Mouse (Mus musculus): ENCODE data around the gene Spen. TPM values are rescaled to one million over a fixed set of nuclear protein-coding genes. Genes with fewer than 3 reads are reported as not detected.
A peak's percentile ranks its signal among the peaks of the same experiment; 100 is the strongest.
"Not testable (repeated sequence)": the region's sequence is repeated elsewhere in the genome, so short reads cannot be mapped to it uniquely, and the experiment has no call there.

Spen gene
- polyA plus RNA-seq, 1 experiment from 2014 or later, result 19.4 TPM

DNA sequence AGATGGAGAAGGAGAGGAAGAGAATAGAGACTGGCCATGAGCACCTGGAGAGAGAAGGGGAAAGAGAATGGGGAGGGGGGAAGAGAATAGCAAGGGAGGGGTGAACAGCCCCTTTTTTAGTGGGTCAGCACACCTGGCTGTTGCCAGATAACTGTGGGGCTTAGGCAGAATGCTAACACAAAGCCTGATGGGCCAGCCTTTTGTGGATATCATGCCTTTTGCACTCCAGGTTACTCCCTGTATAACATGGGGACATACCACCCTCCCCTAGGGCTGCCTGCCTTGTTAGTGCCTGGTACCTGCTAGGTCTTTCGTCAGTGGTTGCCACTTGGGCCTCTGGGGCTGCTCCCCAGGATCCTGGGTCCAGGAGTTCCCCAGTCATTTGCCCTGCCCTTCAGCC, 32.4 kb upstream of the Spen start:
- H3K9me3 ChIP-seq, result no peaks in the 10 kb centered on the region
- no peak overlapping the region for H3K4me3 ChIP-seq
- H3K9ac ChIP-seq, result no peak overlapping the region
- H3K27me3 ChIP-seq (replicated peaks), result no peaks in the 10 kb centered on the region
- 0 out of 2 replicates have a peak, but pooled peaks cover 3% of the 10 kb centered on the region for H3K4me1 ChIP-seq
- no peaks in the 10 kb centered on the region for H3K36me3 ChIP-seq (replicated peaks)
- ATAC-seq (replicated peaks), result no peak
- H3K4me2 ChIP-seq, result no peak overlapping the region
- 85% methylated on average over 1 of the region's 1 CpGs for WGBS
- no peak overlapping the region for H3K27ac ChIP-seq

DNA sequence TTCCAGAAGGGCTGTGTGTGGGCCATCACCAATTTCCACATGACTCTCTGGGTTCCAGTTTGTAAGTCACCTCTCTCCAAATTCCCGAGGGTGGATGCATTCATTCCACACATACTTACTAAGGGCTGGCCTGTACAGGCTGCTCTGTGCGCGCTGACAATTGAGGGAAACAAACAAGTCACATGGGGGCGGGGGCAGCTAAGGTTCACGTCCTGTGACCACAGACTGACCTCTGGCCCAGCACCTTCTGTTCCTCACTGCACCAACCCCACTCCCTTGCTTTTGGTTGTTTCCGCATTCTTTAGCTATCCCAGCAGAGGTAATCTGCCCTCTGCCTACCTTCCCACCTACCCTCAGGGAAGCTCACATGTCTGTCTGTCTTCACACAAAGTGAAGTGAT, 31.6 kb upstream of the Spen start:
- 65% methylated on average over 6 of the region's 6 CpGs for WGBS
- no peaks in the 10 kb centered on the region for H3K36me3 ChIP-seq (replicated peaks)
- no peaks in the 10 kb centered on the region for H3K4me1 ChIP-seq
- no peak overlapping the region for H3K4me2 ChIP-seq
- H3K4me3 ChIP-seq, result no peak overlapping the region
- no peak overlapping the region for H3K27ac ChIP-seq
- no peaks in the 10 kb centered on the region for H3K9me3 ChIP-seq
- no peak for ATAC-seq (replicated peaks)
- H3K27me3 ChIP-seq (replicated peaks), result no peaks in the 10 kb centered on the region
- no peak overlapping the region for H3K9ac ChIP-seq

DNA sequence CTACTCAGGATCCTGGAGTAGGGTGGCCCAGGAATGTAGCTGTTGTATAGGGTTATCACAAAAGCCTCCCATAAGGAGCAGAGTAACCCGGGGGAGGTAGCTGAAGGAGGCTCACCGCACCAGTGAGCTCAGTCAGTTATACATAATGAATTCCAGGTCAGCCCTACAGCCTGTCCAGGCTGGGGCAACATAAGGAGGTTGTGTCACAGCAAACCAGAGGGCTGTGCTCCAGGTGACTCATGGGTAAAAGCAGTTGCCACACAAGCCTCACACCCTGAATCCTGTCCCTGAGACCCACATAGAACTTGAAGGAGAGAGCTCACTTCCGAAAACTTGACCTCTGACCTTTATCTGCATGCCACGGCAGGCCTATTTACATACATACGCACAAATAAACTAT, 30.6 kb upstream of the Spen start:
- no peak overlapping the region for H3K4me2 ChIP-seq
- no peaks in the 10 kb centered on the region for H3K27me3 ChIP-seq (replicated peaks)
- no peak overlapping the region for H3K27ac ChIP-seq
- H3K9me3 ChIP-seq, result no peaks in the 10 kb centered on the region
- no peaks in the 10 kb centered on the region for H3K4me1 ChIP-seq
- no peak for ATAC-seq (replicated peaks)
- WGBS, result 84% methylated on average over 5 of the region's 5 CpGs
- no peaks in the 10 kb centered on the region for H3K36me3 ChIP-seq (replicated peaks)
- H3K4me3 ChIP-seq, result no peak overlapping the region
- no peak overlapping the region for H3K9ac ChIP-seq

DNA sequence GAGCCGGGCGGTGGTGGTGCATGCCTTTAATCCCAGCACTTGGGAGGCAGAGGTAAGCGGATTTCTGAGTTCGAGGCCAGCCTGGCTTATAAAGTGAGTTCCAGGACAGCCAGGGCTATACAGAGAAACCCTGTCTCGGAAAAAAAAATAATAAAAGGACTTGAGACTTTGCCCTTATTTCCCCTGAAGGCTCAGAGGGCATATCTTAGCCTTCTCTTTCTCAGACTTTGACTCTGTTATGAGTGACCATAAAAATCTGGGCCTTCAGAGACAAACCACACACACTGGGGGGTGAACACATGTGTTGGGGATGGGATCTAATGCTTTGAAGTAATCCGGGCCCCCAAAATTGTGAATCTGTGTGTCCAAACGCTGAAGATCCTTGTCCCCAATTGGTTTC, 28.8 kb upstream of the Spen start:
- H3K27ac ChIP-seq; ATAC-seq (replicated peaks); H3K9ac ChIP-seq; H3K36me3 ChIP-seq (replicated peaks); H3K27me3 ChIP-seq (replicated peaks); H3K4me3 ChIP-seq; H3K4me2 ChIP-seq; H3K9me3 ChIP-seq; H3K4me1 ChIP-seq: not testable (repeated sequence)
- 93% methylated on average over 7 of the region's 7 CpGs for WGBS

DNA sequence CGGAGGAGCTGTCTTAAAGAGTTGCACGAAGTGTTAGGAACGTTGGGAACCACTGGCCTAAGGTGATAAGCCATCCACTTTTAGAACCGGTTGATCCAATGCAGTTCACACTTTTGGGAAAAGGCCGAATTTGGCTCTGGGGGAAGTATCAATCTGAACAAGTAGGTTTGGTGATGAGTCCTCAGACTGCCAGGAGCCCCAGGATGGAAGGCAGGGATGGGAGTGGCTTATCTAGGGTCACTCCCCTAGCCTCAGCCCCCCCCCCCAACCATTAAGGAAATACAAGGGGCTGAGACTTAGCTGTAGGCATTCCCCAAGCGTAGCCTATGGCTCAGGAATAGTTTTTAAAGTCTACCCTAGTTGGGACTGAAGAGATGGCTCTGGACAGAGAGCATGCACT, 27.8 kb upstream of the Spen start:
- Histone ChIP-seq H3K9me3 (no peaks in the 10 kb centered on the region), H3K4me3 (no peak overlapping the region), H3K9ac (no peak overlapping the region), H3K36me3 (replicated peaks) (no peaks in the 10 kb centered on the region), H3K4me2 (no peak overlapping the region), H3K27me3 (replicated peaks) (no peaks in the 10 kb centered on the region), H3K4me1 (no peaks in the 10 kb centered on the region), H3K27ac (no peak overlapping the region)
- ATAC-seq (replicated peaks), result no peak
- WGBS, result 92% methylated on average over 6 of the region's 6 CpGs

DNA sequence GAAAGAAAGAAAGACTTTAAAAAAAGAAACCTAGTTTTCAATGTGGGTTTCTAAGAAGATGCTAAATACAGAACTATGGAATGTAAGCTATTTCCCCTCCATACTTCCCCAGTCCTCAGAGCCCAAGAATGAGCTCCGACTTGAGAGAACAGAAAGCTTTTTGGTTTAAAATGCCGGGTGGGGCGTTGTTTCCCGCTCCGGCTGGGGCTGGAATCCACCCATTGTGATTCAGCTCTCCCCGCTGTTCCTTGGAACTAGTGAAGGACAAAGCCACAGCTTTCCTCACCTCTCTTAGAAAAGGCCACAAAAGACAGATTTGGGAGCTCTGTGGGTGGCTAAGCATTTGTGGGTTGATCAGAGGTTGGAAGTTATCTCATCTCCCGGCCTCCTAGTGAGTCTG, 26.9 kb upstream of the Spen start:
- Histone ChIP-seq H3K36me3 (replicated peaks) (no peaks in the 10 kb centered on the region), H3K9ac (no peak overlapping the region), H3K27me3 (replicated peaks) (no peaks in the 10 kb centered on the region), H3K4me2 (no peak overlapping the region), H3K4me3 (no peak overlapping the region), H3K27ac (no peak overlapping the region), H3K9me3 (no peaks in the 10 kb centered on the region), H3K4me1 (no peaks in the 10 kb centered on the region; the same call in 1 of the 2 replicates)
- WGBS, result 13% methylated on average over 7 of the region's 7 CpGs
- ATAC-seq (replicated peaks), result no peak

DNA sequence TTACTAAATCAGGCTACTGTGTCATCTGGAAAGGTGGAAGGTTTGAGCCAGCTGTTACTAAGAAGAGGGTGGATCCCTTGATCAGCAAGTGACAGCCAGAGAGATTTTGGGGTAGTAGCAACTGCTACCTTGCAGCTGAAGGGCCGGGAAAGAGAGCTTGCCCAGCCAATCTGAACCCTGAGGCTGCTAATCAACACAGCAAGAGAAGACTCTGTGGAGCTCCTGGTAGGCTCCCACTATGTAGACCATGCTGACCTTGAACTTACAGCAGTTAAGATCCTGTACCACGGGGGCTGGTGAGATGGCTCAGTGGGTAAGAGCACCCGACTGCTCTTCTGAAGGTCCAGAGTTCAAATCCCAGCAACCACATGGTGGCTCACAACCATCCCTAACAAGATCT, 26.3 kb upstream of the Spen start:
- 68% methylated on average over 3 of the region's 3 CpGs for WGBS
- Histone ChIP-seq H3K4me2 (no peak overlapping the region), H3K9me3 (no peaks in the 10 kb centered on the region), H3K27ac (no peak overlapping the region), H3K4me3 (no peak overlapping the region), H3K27me3 (replicated peaks) (no peaks in the 10 kb centered on the region), H3K36me3 (replicated peaks) (no peaks in the 10 kb centered on the region), H3K4me1 (peaks cover 3% of the 10 kb centered on the region; the same call in 1 of the 2 replicates), H3K9ac (no peak overlapping the region)
- no peak for ATAC-seq (replicated peaks)

DNA sequence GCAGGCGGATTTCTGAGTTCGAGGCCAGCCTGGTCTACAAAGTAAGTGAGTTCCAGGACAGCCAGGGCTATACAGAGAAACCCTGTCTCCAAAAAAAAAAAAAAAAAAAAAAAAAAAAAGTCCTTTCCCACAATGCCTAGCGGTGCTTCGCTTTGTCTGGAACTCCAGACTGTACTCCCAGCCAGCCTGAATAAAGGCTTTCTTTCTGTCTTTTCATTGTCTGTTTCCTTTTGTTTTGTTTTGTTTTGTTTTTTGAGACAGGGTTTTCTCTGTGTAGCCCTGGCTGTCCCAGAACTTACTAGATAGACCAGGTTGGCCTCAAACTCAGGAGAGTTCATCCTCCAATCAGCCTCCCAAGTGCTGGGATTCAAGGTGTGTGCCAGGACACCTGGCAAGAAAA, 25.8 kb upstream of the Spen start:
- ATAC-seq (replicated peaks), result no peak
- Histone ChIP-seq H3K9ac (no peak overlapping the region), H3K9me3 (no peaks in the 10 kb centered on the region), H3K4me1 (peaks cover 6% of the 10 kb centered on the region; the same call in 1 of the 2 replicates), H3K4me2 (no peak overlapping the region), H3K4me3 (no peak overlapping the region), H3K36me3 (replicated peaks) (no peaks in the 10 kb centered on the region), H3K27me3 (replicated peaks) (no peaks in the 10 kb centered on the region), H3K27ac (no peak overlapping the region)
- 88% methylated on average over 4 of the region's 4 CpGs for WGBS

DNA sequence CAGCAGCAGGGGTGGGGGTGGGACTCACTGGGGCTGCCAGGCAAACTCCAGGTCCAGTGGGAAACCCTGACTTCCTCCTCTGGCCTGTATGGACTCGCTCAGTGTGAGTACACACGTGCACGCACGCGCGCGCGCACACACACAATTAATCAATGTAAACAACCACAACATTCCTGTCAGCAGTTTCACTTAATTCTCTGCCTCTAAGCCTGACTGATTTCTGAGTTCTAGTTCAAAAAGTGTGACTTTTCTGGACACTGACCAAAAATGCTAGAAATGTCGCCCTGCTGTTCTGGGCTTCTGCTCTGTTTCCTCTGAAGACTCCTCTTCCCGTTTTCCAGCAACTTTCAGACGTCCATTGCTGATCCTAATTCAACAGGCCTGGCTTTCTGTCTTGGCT, 23.9 kb upstream of the Spen start:
- H3K4me3 ChIP-seq, result no peak overlapping the region
- ATAC-seq (replicated peaks), result no peak
- H3K4me2 ChIP-seq, result no peak overlapping the region
- no peak overlapping the region for H3K9ac ChIP-seq
- H3K27ac ChIP-seq, result no peak overlapping the region
- 82% methylated on average over 11 of the region's 11 CpGs for WGBS
- peaks cover 18% of the 10 kb centered on the region for H3K4me1 ChIP-seq
- H3K9me3 ChIP-seq, result no peaks in the 10 kb centered on the region
- H3K36me3 ChIP-seq (replicated peaks), result no peaks in the 10 kb centered on the region
- H3K27me3 ChIP-seq (replicated peaks), result no peaks in the 10 kb centered on the region

DNA sequence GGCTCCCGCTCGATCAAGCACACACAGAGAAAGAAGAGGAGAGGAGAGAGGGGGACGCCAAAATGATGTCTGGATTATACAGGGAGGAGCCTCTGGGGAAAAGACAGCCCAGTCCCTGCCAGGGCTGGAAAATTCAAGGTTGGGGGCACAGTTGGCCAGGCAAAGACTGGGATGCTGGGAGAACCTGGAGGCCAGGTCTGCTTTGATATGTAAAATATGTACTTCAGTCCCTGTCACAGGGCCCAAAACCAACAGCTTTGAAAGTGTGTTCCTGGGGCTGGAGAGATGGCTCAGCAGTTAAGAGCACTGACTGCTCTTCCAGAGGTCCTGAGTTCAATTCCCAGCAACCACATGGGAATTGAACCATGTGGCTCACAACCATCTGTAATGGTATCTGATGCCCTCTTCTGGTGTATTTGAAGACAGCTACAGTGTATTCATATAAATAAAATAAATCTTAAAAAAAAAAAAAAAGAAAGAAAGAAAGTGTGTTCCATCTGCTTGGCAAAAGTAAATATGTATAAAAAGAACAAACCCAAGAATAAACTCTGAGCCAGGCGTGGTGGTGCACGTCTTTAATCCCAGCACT, 23.0 kb upstream of the Spen start:
- not testable (repeated sequence) for H3K9me3 ChIP-seq; H3K36me3 ChIP-seq (replicated peaks); ATAC-seq (replicated peaks); H3K27me3 ChIP-seq (replicated peaks); H3K4me2 ChIP-seq; H3K27ac ChIP-seq; H3K4me3 ChIP-seq; H3K9ac ChIP-seq
- H3K4me1 ChIP-seq, result peaks cover 18% of the 10 kb centered on the region
- WGBS, result 73% methylated on average over 5 of the region's 5 CpGs

DNA sequence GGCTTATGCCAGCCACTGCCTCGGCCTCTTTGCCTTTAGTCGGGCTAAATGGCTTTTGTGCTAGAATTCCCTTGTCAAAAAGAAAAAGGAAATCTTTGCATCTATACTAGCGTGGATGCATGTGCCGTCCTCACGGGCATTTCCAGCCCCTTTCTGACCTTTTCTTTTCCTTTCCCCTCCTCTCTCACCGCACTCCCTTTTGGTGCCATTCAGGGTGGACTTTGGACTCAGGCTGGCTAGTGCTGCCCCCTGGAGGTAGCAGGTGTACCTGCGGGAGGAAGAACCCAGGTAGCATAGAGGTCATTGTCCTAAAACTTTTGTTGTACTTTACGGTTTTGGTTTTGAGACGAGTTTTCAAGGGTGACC, 21.5 kb upstream of the Spen start:
- peak; percentile 52; the same call in 1 of the 2 replicates for ATAC-seq (replicated peaks)
- Histone ChIP-seq H3K36me3 (replicated peaks) (no peaks in the 10 kb centered on the region), H3K4me3 (peak overlapping the region; percentile 35), H3K27me3 (replicated peaks) (no peaks in the 10 kb centered on the region), H3K27ac (peak overlapping the region; percentile 86), H3K9me3 (no peaks in the 10 kb centered on the region), H3K4me1 (peaks cover 18% of the 10 kb centered on the region), H3K9ac (peak overlapping the region; percentile 37), H3K4me2 (peak overlapping the region; percentile 61)
- 1% methylated on average over 9 of the region's 9 CpGs for WGBS

DNA sequence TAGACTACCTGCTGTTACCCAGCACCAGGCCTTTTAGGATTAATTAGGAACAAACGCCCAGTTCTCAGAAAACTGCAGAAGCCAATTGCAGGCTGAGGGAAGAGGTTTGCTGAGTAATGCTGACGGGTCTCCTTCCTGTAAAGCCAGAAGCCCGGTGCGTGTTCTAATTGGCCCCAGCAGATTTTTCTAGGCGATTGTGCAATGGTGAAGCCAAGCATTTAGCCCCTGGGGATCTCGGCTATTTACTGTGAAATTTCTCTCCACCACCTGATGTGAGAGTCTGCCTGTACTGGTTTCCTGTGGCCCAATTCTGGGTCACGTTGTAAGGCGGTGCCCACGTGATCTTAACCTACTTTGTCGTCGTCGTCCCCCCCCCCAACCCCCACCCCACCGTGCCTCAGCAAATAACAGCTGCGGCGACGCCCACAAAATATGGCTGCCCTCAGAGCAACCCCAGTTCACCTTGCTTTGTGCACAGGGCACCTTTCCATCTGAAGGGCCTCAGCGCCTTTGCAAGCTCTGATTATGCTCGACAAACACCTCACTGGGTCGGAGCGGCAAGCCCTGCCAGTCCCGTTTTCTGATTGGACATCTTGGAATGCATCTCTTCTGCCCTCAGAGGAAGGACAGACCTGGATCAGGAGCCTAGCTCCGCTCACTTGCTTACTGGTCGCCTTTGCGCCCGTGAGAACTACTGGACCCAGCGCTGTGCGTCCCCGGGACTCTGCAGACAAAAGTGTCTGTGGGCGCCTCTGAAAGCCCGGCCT, 20.9 kb upstream of the Spen start:
- peak; percentile 76 for ATAC-seq (replicated peaks)
- peak overlapping the region; percentile 37 for H3K9ac ChIP-seq
- no peaks in the 10 kb centered on the region for H3K36me3 ChIP-seq (replicated peaks)
- H3K4me1 ChIP-seq, result peaks cover 18% of the 10 kb centered on the region
- peak overlapping the region; percentile 61 for H3K4me2 ChIP-seq
- no peaks in the 10 kb centered on the region for H3K27me3 ChIP-seq (replicated peaks)
- H3K27ac ChIP-seq, result peak overlapping the region; percentile 86
- WGBS, result under 1% methylated on average over 30 of the region's 30 CpGs
- no peaks in the 10 kb centered on the region for H3K9me3 ChIP-seq
- peak overlapping the region; percentile 35 for H3K4me3 ChIP-seq

DNA sequence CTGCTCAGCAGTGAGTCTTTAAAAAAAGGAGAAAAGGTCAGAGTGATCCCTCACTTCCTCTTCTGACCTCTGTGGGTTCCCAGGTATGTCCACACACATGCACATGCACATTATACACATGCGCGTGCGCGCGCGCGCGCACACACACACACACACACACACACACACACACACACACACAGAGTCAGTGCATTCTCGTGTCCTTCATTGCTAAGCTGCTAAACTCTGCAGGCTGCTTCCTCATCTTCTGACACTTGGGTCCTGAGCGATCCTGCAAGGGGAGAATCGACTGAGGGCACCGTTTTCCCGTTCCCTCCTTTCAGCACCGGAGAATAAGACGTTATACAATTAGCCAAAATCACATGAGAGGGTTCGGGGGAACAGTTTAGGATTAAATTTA, 20.3 kb upstream of the Spen start:
- Histone ChIP-seq H3K27ac (peak overlapping the region; percentile 86), H3K4me3 (peak overlapping the region; percentile 35), H3K9ac (peak overlapping the region; percentile 37), H3K36me3 (replicated peaks) (no peaks in the 10 kb centered on the region), H3K27me3 (replicated peaks) (no peaks in the 10 kb centered on the region), H3K9me3 (no peaks in the 10 kb centered on the region), H3K4me1 (peaks cover 18% of the 10 kb centered on the region), H3K4me2 (peak overlapping the region; percentile 61)
- 14% methylated on average over 16 of the region's 16 CpGs for WGBS
- peak; percentile 46 for ATAC-seq (replicated peaks)

All from midbrain, embryonic 15.5 days (tissue).